Mouse (Mus musculus) spleen, adult 2 months (tissue): ENCODE measurements around the gene Ccdc157.

Experiments used
- CTCF ChIP-seq: fragments of 200-500 bp; IDR thresholded peaks from 2 replicates; pipeline ENCODE4 v1.5.1; 2011; ENCODE audit warnings: mild to moderate bottlenecking, inconsistent platforms; ENCODE audit not compliant: insufficient read depth, insufficient read length, insufficient replicate concordance; ENCODE audit errors: extremely low read depth
- POLR2A ChIP-seq: fragments of 200-500 bp; IDR thresholded peaks from 2 replicates; pipeline ENCODE4 v1.6.1; 2011; ENCODE audit warnings: low read depth, low read length, inconsistent platforms

- TF ChIP-seq POLR2A (no peak), CTCF (no peak)
These were observed 826 bp upstream of the Ccdc157 start for GRCm38 (mm10) chr11:4160758-4161480.
